Mouse (Mus musculus) embryonic fibroblast, embryonic 13.5 days (primary cell): ENCODE results near the gene Znhit2.

Experiments
- CTCF ChIP-seq: IDR thresholded peaks from 2 replicates; pipeline ENCODE4 v1.5.1; 2011; ENCODE audit warnings: mild to moderate bottlenecking, control low read depth, low read length, moderate library complexity, borderline replicate concordance; ENCODE audit not compliant: insufficient read depth
- POLR2A ChIP-seq: IDR thresholded peaks from 2 replicates; pipeline ENCODE4 v1.6.1; 2011; ENCODE audit warnings: low read depth, mild to moderate bottlenecking, control low read depth, low read length, moderate library complexity

GRCm38 (mm10) chr19:6040002-6040401, 21.0 kb upstream of the Znhit2 start:
- no peak for TF ChIP-seq POLR2A
- TF ChIP-seq CTCF = no peak
